Mouse (Mus musculus) thymus, adult 2 months (tissue): ENCODE results near the gene Gm20388. TPM values are rescaled to one million over a fixed set of nuclear protein-coding genes. Genes with fewer than 3 reads are reported as not detected.
A peak's percentile ranks its signal among the peaks of the same experiment; 100 is the strongest.

Source experiments
- DNase-seq: peaks from one replicate; pipeline ENCODE4 v3.0.0; 2021
- H3K27ac ChIP-seq: fragments of 200-500 bp; 2 replicates; pipeline ENCODE4 v1.5.1; 2012; ENCODE audit warnings: low read length, control low read depth; ENCODE audit not compliant: control insufficient read depth, insufficient read depth
- H3K27me3 ChIP-seq: fragments of 200-500 bp; 2 replicates; pipeline ENCODE4 v1.6.1; 2012; ENCODE audit warnings: mild to moderate bottlenecking, low read length, moderate library complexity, mixed read lengths; ENCODE audit not compliant: control insufficient read depth, insufficient read depth
- H3K36me3 ChIP-seq: fragments of 200-500 bp; 2 replicates; pipeline ENCODE4 v1.6.1; 2012; ENCODE audit warnings: mild to moderate bottlenecking, low read length, moderate library complexity; ENCODE audit not compliant: control insufficient read depth, insufficient read depth
- H3K4me1 ChIP-seq: fragments of 200-500 bp; replicated peaks from 2 replicates; pipeline ENCODE4 v1.6.1; 2012; ENCODE audit warnings: low read length; ENCODE audit not compliant: control insufficient read depth, insufficient read depth
- H3K4me3 ChIP-seq: fragments of 200-500 bp; 2 replicates; pipeline ENCODE4 v1.5.1; 2012; ENCODE audit warnings: mild to moderate bottlenecking, low read length, control low read depth, moderate library complexity; ENCODE audit not compliant: control insufficient read depth, insufficient read depth
- CTCF ChIP-seq: fragments of 200-500 bp; IDR thresholded peaks from 2 replicates; pipeline ENCODE4 v1.5.1; 2012; ENCODE audit warnings: mild to moderate bottlenecking, control low read depth, low read length, moderate library complexity, borderline replicate concordance; ENCODE audit not compliant: control insufficient read depth, poor library complexity, insufficient read depth; ENCODE audit errors: extremely low read depth
- POLR2A ChIP-seq: fragments of 200-500 bp; IDR thresholded peaks from 2 replicates; pipeline ENCODE4 v1.6.1; 2012; ENCODE audit warnings: mild to moderate bottlenecking, low read length, control low read depth, moderate library complexity; ENCODE audit not compliant: control insufficient read depth, poor library complexity, insufficient read depth; ENCODE audit errors: extremely low read depth
- WGBS: fragments of 180-500 bp; shearing (Covaris S2); methylation state at CpG from one replicate; pipeline ENCODE4 v1.1.7; 2018; 5-methylcytosine and 5-hydroxymethylcytosine counted together
- polyA plus RNA-seq: library from polyadenylated mRNA; depleted of rRNA; stranded (reverse); fragments of >200 nt; gene quantifications from 2 replicates; pipeline ENCODE4 v1.2.3, GENCODE M21; 2012

Gene Gm20388
- polyA plus RNA-seq, 1 experiment = 103 TPM

- no peaks in the 10 kb centered on the region for H3K27me3 ChIP-seq
- H3K27ac ChIP-seq = peak overlapping the region; percentile 57; the same call in 1 of the 2 replicates
- H3K4me1 ChIP-seq = peaks cover 90% of the 10 kb centered on the region
- no peak overlapping the region for H3K4me3 ChIP-seq
- 68% methylated on average over 8 of the region's 8 CpGs for WGBS
- H3K36me3 ChIP-seq = no peaks in the 10 kb centered on the region
- TF ChIP-seq CTCF (no peak), POLR2A (no peak)
- DNase-seq = no peak
Observed at GRCm38 (mm10) chr8:120500701-120501261, 590.1 kb downstream of the Gm20388 start.

DNA sequence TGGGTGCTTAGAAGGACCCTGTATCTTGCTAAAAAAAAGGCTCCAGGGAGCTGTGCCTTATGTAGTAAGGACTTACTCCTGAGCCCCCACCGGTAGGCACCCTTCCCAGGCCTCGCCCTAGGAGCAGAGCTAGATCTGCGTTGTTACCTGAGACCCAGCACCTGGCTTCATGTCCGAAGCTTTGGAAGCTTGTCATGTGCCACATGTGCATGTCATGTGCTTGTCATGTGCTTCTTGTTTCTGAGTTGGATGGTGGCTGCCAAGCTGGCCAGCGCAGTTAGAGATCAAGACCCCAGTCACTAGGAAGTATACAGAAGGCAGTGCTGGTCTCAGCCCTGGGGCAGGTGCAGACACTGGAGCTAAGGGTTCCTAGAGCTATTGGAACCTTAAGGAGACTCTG is 590.8 kb downstream of the Gm20388 start:
- no peak for DNase-seq
- peak overlapping the region; percentile 57; the same call in 1 of the 2 replicates for H3K27ac ChIP-seq
- H3K4me3 ChIP-seq = no peak overlapping the region

GRCm38 (mm10) chr8:120502428-120502827 is 591.8 kb downstream of the Gm20388 start:
- TF ChIP-seq POLR2A = no peak
- TF ChIP-seq CTCF = no peak
- H3K4me3 ChIP-seq = no peak overlapping the region
- H3K36me3 ChIP-seq = no peaks in the 10 kb centered on the region
- WGBS = 43% methylated on average over 5 of the region's 5 CpGs
- H3K27me3 ChIP-seq = no peaks in the 10 kb centered on the region
- H3K27ac ChIP-seq = no peak overlapping the region
- peaks cover 91% of the 10 kb centered on the region for H3K4me1 ChIP-seq
- DNase-seq = no peak

More for the DNA sequence above, 590.8 kb downstream of the Gm20388 start:
- H3K27me3 ChIP-seq = no peaks in the 10 kb centered on the region
- no peak for TF ChIP-seq CTCF
- TF ChIP-seq POLR2A = no peak
- H3K4me1 ChIP-seq = peaks cover 92% of the 10 kb centered on the region
- 84% methylated on average over 5 of the region's 5 CpGs for WGBS
- H3K36me3 ChIP-seq = no peaks in the 10 kb centered on the region

DNA sequence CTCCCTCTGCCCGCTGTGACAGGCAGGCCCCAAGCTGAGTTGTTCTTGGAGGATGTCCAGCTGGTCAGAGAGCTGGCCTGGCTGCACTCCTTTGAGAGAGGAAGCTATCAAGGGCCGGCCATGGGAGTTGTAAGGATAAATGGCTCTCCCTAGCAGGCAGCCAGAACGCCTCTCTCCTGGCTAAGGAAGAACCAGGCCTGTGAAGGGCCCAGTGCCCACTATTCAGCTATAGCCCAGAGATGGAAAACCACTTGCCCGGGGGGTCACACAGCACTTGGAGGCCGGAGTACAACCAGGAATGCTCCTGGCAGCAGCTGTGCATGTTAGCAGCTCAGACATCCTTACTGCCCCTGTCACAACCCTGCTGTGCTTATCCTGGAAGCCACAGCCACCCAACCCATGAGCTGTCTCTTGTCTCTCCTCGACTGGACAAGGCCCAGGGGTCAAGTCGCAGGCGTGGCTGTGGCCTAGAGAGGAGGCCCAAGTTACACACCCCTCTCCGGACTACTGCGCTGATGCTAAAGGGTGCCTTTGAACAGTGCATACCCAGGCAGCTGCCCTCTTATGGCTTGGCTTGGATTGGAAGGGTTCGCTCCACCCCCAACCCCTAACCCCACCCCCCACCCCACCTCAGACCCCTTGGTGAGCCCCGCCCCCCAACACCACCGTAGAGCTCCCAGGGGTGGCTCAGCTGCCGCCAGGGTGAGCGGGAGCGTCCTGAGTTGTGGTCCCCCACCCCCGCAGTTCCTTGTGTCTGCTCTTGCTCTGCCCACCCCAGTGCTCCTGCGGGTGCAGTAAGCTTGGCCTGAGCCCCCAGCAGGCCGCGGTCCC is 593.8 kb downstream of the Gm20388 start:
- 37% methylated on average over 20 of the region's 20 CpGs for WGBS
- Histone ChIP-seq H3K27me3 (no peaks in the 10 kb centered on the region), H3K27ac (peak overlapping the region; percentile 71; the same call in 1 of the 2 replicates), H3K4me1 (peaks cover 89% of the 10 kb centered on the region), H3K36me3 (no peaks in the 10 kb centered on the region), H3K4me3 (peak overlapping the region; percentile 39)
- TF ChIP-seq CTCF (no peak), POLR2A (peak; percentile 72; the same call in 1 of the 2 replicates)
- peak; percentile 81 for DNase-seq

DNA sequence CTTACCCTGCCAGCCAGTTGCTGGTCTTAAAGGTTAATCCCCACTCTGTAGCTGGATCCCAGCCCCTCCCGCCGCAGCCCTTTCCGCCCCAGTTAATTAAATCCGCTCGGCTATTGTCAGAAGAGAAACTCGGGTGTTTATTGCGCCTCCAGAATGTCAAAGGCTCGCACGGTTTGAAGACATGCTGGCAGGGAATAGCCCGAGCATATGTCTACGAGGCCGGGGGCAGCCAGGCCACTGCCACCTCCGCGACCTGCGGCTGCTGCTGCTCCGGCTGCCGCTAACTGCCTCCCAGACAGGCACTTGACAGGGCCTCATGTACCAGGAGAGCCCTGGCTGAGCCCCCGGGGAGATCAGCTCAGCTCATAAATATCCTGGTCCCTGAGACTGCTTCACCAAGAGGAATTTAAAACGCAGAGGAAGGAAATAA is 594.5 kb downstream of the Gm20388 start:
- TF ChIP-seq POLR2A = no peak
- 0 out of 2 replicates have a peak, but pooled peaks have one; percentile 7 for TF ChIP-seq CTCF
- WGBS = 8% methylated on average over 19 of the region's 19 CpGs
- H3K27me3 ChIP-seq = no peaks in the 10 kb centered on the region
- peak overlapping the region; percentile 39 for H3K4me3 ChIP-seq
- no peaks in the 10 kb centered on the region for H3K36me3 ChIP-seq
- H3K4me1 ChIP-seq = peaks cover 90% of the 10 kb centered on the region
- no peak for DNase-seq
- H3K27ac ChIP-seq = peak overlapping the region; percentile 71

GRCm38 (mm10) chr8:120505619-120506310 is 595.1 kb downstream of the Gm20388 start:
- H3K4me3 ChIP-seq = peak overlapping the region; percentile 30
- DNase-seq = no peak
- H3K4me1 ChIP-seq = peaks cover 89% of the 10 kb centered on the region
- H3K27me3 ChIP-seq = no peaks in the 10 kb centered on the region
- 23% methylated on average over 23 of the region's 23 CpGs for WGBS
- peak overlapping the region; percentile 71 for H3K27ac ChIP-seq
- H3K36me3 ChIP-seq = no peaks in the 10 kb centered on the region
- TF ChIP-seq CTCF = peak; percentile 34; the same call in 1 of the 2 replicates
- TF ChIP-seq POLR2A = no peak
